Mouse (Mus musculus) midbrain, postnatal 0 days (tissue): ENCODE data around the gene AI467606. TPM values are rescaled to one million over a fixed set of nuclear protein-coding genes. Genes with fewer than 3 reads are reported as not detected.

ENCODE experiments used
- ATAC-seq: fragments of 200-750 bp; cut with Nextera tagmentation; 2 replicates; pipeline ENCODE4 v1.8.0; 2017; ENCODE audit warnings: moderate number of reproducible peaks, mild to moderate bottlenecking, moderate TSS enrichment, moderate library complexity; ENCODE audit not compliant: low FRiP score
- DNase-seq: peaks from one replicate; pipeline ENCODE4 v3.0.0-alpha.2; 2015; ENCODE audit warnings: low spot score
- H3K27ac ChIP-seq: fragments of 300-500 bp; sonication (generic); 2 replicates; pipeline ENCODE4 v1.5.1; 2014; ENCODE audit warnings: low read depth, mild to moderate bottlenecking, low read length, mixed read lengths
- H3K27me3 ChIP-seq: fragments of 300-500 bp; sonication (generic); 2 replicates; pipeline ENCODE4 v1.6.1; 2014; ENCODE audit warnings: low read length, control low read depth, mixed read lengths; ENCODE audit not compliant: insufficient read depth
- H3K36me3 ChIP-seq: fragments of 300-500 bp; sonication (generic); 2 replicates; pipeline ENCODE4 v1.6.1; 2014; ENCODE audit warnings: low read length, control low read depth, mixed read lengths; ENCODE audit not compliant: insufficient read depth
- H3K4me1 ChIP-seq: fragments of 300-500 bp; sonication (generic); 2 replicates; pipeline ENCODE4 v1.6.1; 2014; ENCODE audit warnings: mild to moderate bottlenecking, control low read depth, antibody characterized with exemption, low read length, mixed read lengths; ENCODE audit not compliant: insufficient read depth
- H3K4me2 ChIP-seq: fragments of 300-500 bp; sonication (generic); 2 replicates; pipeline ENCODE4 v1.6.1; 2014; ENCODE audit warnings: low read depth, mild to moderate bottlenecking, low read length, mixed read lengths; ENCODE audit not compliant: poor library complexity, severe bottlenecking
- H3K4me3 ChIP-seq: fragments of 300-500 bp; sonication (generic); 2 replicates; pipeline ENCODE4 v1.5.1; 2014; ENCODE audit warnings: low read depth, mild to moderate bottlenecking, low read length, moderate library complexity
- H3K9ac ChIP-seq: fragments of 300-500 bp; sonication (generic); replicated peaks from 2 replicates; pipeline ENCODE4 v1.6.1; 2014; ENCODE audit warnings: mild to moderate bottlenecking, low read length, moderate library complexity, mixed read lengths; ENCODE audit not compliant: poor library complexity, severe bottlenecking
- H3K9me3 ChIP-seq: fragments of 300-500 bp; sonication (generic); 2 replicates; pipeline ENCODE4 v1.6.1; 2016; ENCODE audit warnings: low read length, control low read depth
- CTCF ChIP-seq: IDR thresholded peaks from 2 replicates; pipeline ENCODE4 v1.5.1; 2016; ENCODE audit warnings: antibody characterized with exemption, mild to moderate bottlenecking
- WGBS: fragments of 180-500 bp; shearing (Covaris S2); extraction: QIAGEN DNeasy Blood & Tissue Kit; methylation state at CpG from one replicate; pipeline ENCODE4 v1.1.7; 2014; 5-methylcytosine and 5-hydroxymethylcytosine counted together
- polyA plus RNA-seq: library from polyadenylated mRNA; unstranded; fragments of >200 nt; fragmentation: Nextera tagmentation; extraction: Ambion mirVana; gene quantifications from 2 replicates; pipeline ENCODE4 v1.2.1, GENCODE M21; 2015
- total RNA-seq: library from RNA; depleted of rRNA; stranded (reverse); fragments of >200 nt; gene quantifications from 2 replicates; pipeline ENCODE4 v1.2.3, GENCODE M21; 2014

AI467606 gene
- total and polyA plus RNA-seq, 2 experiments from 2014 or later, result 1.9 to 5.9 TPM

- Histone ChIP-seq H3K9me3 (no peaks in the 10 kb centered on the region), H3K36me3 (no peaks in the 10 kb centered on the region), H3K4me3 (no peak overlapping the region), H3K4me2 (no peak overlapping the region), H3K27me3 (no peaks in the 10 kb centered on the region), H3K9ac (no peak overlapping the region), H3K27ac (no peak overlapping the region), H3K4me1 (no peaks in the 10 kb centered on the region)
- 90% methylated on average over 4 of the region's 4 CpGs for WGBS
- no peak for TF ChIP-seq CTCF
- no peak for ATAC-seq
- DNase-seq, result no peak
Measured at GRCm38 (mm10) chr7:127098950-127099349, 7.8 kb downstream of the AI467606 start.

GRCm38 (mm10) chr7:127099528-127099927 lies 8.4 kb downstream of the AI467606 start:
- Histone ChIP-seq H3K27ac (no peak overlapping the region), H3K9ac (no peak overlapping the region), H3K9me3 (no peaks in the 10 kb centered on the region), H3K4me3 (no peak overlapping the region), H3K4me2 (no peak overlapping the region), H3K27me3 (no peaks in the 10 kb centered on the region), H3K36me3 (no peaks in the 10 kb centered on the region), H3K4me1 (no peaks in the 10 kb centered on the region)
- DNase-seq (no peak), ATAC-seq (no peak)
- WGBS, result 86% methylated on average over 4 of the region's 4 CpGs
- TF ChIP-seq CTCF, result no peak

- Histone ChIP-seq H3K27me3 (no peaks in the 10 kb centered on the region), H3K9me3 (no peaks in the 10 kb centered on the region), H3K4me1 (no peaks in the 10 kb centered on the region), H3K4me3 (no peak overlapping the region), H3K27ac (no peak overlapping the region), H3K9ac (no peak overlapping the region), H3K36me3 (no peaks in the 10 kb centered on the region), H3K4me2 (no peak overlapping the region)
- DNase-seq (no peak), ATAC-seq (no peak)
- 0 out of 2 replicates have a peak, but pooled peaks have one; percentile 5 for TF ChIP-seq CTCF
- 42% methylated on average over 2 of the region's 2 CpGs for WGBS
Measured at GRCm38 (mm10) chr7:127101451-127102016, 10.4 kb downstream of the AI467606 start.

- H3K9ac ChIP-seq, result no peak overlapping the region
- no peak overlapping the region for H3K4me3 ChIP-seq
- ATAC-seq (no peak), DNase-seq (no peak)
- H3K27me3 ChIP-seq, result no peaks in the 10 kb centered on the region
- no peak overlapping the region for H3K4me2 ChIP-seq
- no peak overlapping the region for H3K27ac ChIP-seq
- H3K9me3 ChIP-seq, result no peaks in the 10 kb centered on the region
- no peaks in the 10 kb centered on the region for H3K36me3 ChIP-seq
- 76% methylated on average over 6 of the region's 6 CpGs for WGBS
- TF ChIP-seq CTCF, result no peak
- H3K4me1 ChIP-seq, result no peaks in the 10 kb centered on the region
Measured at GRCm38 (mm10) chr7:127102148-127102547, 11.0 kb downstream of the AI467606 start.

GRCm38 (mm10) chr7:127103960-127104359 lies 12.8 kb downstream of the AI467606 start:
- no peak overlapping the region for H3K9ac ChIP-seq
- no peak for DNase-seq
- peak; percentile 34; the same call in 1 of the 2 replicates for TF ChIP-seq CTCF
- no peak overlapping the region for H3K4me2 ChIP-seq
- no peak overlapping the region for H3K4me3 ChIP-seq
- WGBS, result 70% methylated on average over 6 of the region's 6 CpGs
- no peaks in the 10 kb centered on the region for H3K9me3 ChIP-seq
- no peaks in the 10 kb centered on the region for H3K36me3 ChIP-seq
- H3K4me1 ChIP-seq, result no peaks in the 10 kb centered on the region
- H3K27ac ChIP-seq, result peak overlapping the region; percentile 62
- no peak for ATAC-seq
- H3K27me3 ChIP-seq, result no peaks in the 10 kb centered on the region

- H3K9ac ChIP-seq, result 0 out of 2 replicates have a peak overlapping the region, but pooled peaks have one; percentile 14
- H3K4me1 ChIP-seq, result no peaks in the 10 kb centered on the region
- peak overlapping the region; percentile 33 for H3K4me2 ChIP-seq
- 15% methylated on average over 17 of the region's 17 CpGs for WGBS
- no peaks in the 10 kb centered on the region for H3K36me3 ChIP-seq
- H3K4me3 ChIP-seq, result peak overlapping the region; percentile 3; the same call in 1 of the 2 replicates
- peak overlapping the region; percentile 62; the same call in 1 of the 2 replicates for H3K27ac ChIP-seq
- no peaks in the 10 kb centered on the region for H3K9me3 ChIP-seq
- no peaks in the 10 kb centered on the region for H3K27me3 ChIP-seq
- ATAC-seq (peak; percentile 67), DNase-seq (peak; percentile 92)
- peak; percentile 93 for TF ChIP-seq CTCF
Measured at GRCm38 (mm10) chr7:127104560-127105332, 13.6 kb downstream of the AI467606 start.
